In genomic region chr7:29457772-29458171, GRCm38 (mm10) we compare ENCODE assay signal across 10 mouse cellular contexts.
DNase-seq lines count a peak whose midpoint lies in the region; ATAC-seq and TF ChIP-seq lines count a peak whose summit lies in the region.
"Had no signal": no experiment of that assay in that cellular context is flagged by ENCODE, and none has a peak within 500 bp of the region (broad histone marks: within the 10 kb centered on the region; RNA-seq: fewer than 3 reads in every experiment).

No protein-coding gene starts in this region.

- peaks cover 8% of the 10 kb centered on the region; the same call in 1 of the 2 replicates for H3K36me3 ChIP-seq in intestine, postnatal 0 days (ENCODE audit: control insufficient read depth, insufficient read depth)
- H3K36me3 ChIP-seq in lung, embryonic 16.5 days (ENCODE audit: control insufficient read depth, insufficient read depth, low read length): no peaks in the 10 kb centered on the region
- H3K36me3 ChIP-seq in hindbrain, embryonic 13.5 days: no peaks in the 10 kb centered on the region

- H3K9ac ChIP-seq in intestine, postnatal 0 days (ENCODE audit: low read depth, low read length): no peak overlapping the region
- no peak overlapping the region; the same call in 1 of the 2 replicates for H3K9ac ChIP-seq in lung, embryonic 16.5 days (ENCODE audit: low read length)
- H3K9ac ChIP-seq in hindbrain, embryonic 13.5 days: no peak overlapping the region

- peaks cover 15% of the 10 kb centered on the region for H3K4me1 ChIP-seq in brown adipose tissue, adult 24 weeks (ENCODE audit: control insufficient read depth, insufficient read depth, insufficient read length, low read length)
- H3K4me1 ChIP-seq in intestine, postnatal 0 days (replicated peaks; ENCODE audit: control insufficient read depth, insufficient read depth, low read length): peaks cover 6% of the 10 kb centered on the region; the same call in 1 of the 2 replicates
- peaks cover 50% of the 10 kb centered on the region for H3K4me1 ChIP-seq in lung, embryonic 16.5 days (replicated peaks; ENCODE audit: control insufficient read depth, insufficient read depth, low read length)
- H3K4me1 ChIP-seq in hindbrain, embryonic 13.5 days (replicated peaks): peaks cover 14% of the 10 kb centered on the region

- DNase-seq in ES-CJ7 (ENCODE audit: low read depth, low spot score) (peak; percentile 46), liver (no peak)
- no peak for DNase-seq in spleen, adult 18-20 months
- DNase-seq: cerebellum, adult 2 months had no signal

- 26% methylated on average over 6 of the region's 6 CpGs for WGBS in intestine, postnatal 0 days
- WGBS in lung, embryonic 16.5 days: 50% methylated on average over 6 of the region's 6 CpGs
- WGBS in hindbrain, embryonic 13.5 days: 83% methylated on average over 6 of the region's 6 CpGs

- peak; percentile 60; the same call in 1 of the 2 replicates for ATAC-seq in intestine, postnatal 0 days
- no peak for ATAC-seq in lung, embryonic 16.5 days (ENCODE audit: low read depth)
- ATAC-seq in hindbrain, embryonic 13.5 days (ENCODE audit: low FRiP score): no peak
- ATAC-seq: activated CD4-positive, CD25-positive, alpha-beta regulatory T cell, adult 4 months; hindbrain, embryonic 16.5 days had no signal

- peak overlapping the region; percentile 65 for H3K27ac ChIP-seq in brown adipose tissue, adult 24 weeks (replicated peaks; ENCODE audit: low read depth, low read length)
- H3K27ac ChIP-seq in intestine, postnatal 0 days (ENCODE audit: low read depth, low read length): 0 out of 2 replicates have a peak overlapping the region, but pooled peaks have one; percentile 47
- peak overlapping the region; percentile 56 for H3K27ac ChIP-seq in lung, embryonic 16.5 days (ENCODE audit: low read length)
- no peak overlapping the region; the same call in 1 of the 2 replicates for H3K27ac ChIP-seq in hindbrain, embryonic 13.5 days

- no peak overlapping the region for H3K4me3 ChIP-seq in brown adipose tissue, adult 24 weeks (ENCODE audit: insufficient read depth, low read depth, low read length)
- H3K4me3 ChIP-seq in intestine, postnatal 0 days (ENCODE audit: low read depth, low read length): no peak overlapping the region
- no peak overlapping the region for H3K4me3 ChIP-seq in lung, embryonic 16.5 days (ENCODE audit: low read length)
- H3K4me3 ChIP-seq in hindbrain, embryonic 13.5 days: no peak overlapping the region

- H3K9me3 ChIP-seq in intestine, postnatal 0 days (ENCODE audit: control insufficient read depth): no peaks in the 10 kb centered on the region
- H3K9me3 ChIP-seq in lung, embryonic 16.5 days (ENCODE audit: control insufficient read depth, low read length): no peaks in the 10 kb centered on the region
- no peaks in the 10 kb centered on the region for H3K9me3 ChIP-seq in hindbrain, embryonic 13.5 days

- no peak for TF ChIP-seq CTCF in intestine, postnatal 0 days (IDR thresholded peaks at IDR 0.05; ENCODE audit: low read depth)

- H3K4me2 ChIP-seq in intestine, postnatal 0 days (replicated peaks; ENCODE audit: low read depth): no peak overlapping the region
- H3K4me2 ChIP-seq in lung, embryonic 16.5 days (ENCODE audit: low read depth, low read length): no peak overlapping the region
- H3K4me2 ChIP-seq in hindbrain, embryonic 13.5 days: no peak overlapping the region

- H3K27me3 ChIP-seq in intestine, postnatal 0 days (replicated peaks; ENCODE audit: control insufficient read depth, insufficient read depth, low read length): no peaks in the 10 kb centered on the region
- H3K27me3 ChIP-seq in lung, embryonic 16.5 days (ENCODE audit: control insufficient read depth, insufficient read depth, low read depth, low read length): no peaks in the 10 kb centered on the region
- 0 out of 2 replicates have a peak, but pooled peaks cover 12% of the 10 kb centered on the region for H3K27me3 ChIP-seq in hindbrain, embryonic 13.5 days
